Comparison of ENCODE assay signal across 8 mouse cellular contexts in the genomic region with DNA sequence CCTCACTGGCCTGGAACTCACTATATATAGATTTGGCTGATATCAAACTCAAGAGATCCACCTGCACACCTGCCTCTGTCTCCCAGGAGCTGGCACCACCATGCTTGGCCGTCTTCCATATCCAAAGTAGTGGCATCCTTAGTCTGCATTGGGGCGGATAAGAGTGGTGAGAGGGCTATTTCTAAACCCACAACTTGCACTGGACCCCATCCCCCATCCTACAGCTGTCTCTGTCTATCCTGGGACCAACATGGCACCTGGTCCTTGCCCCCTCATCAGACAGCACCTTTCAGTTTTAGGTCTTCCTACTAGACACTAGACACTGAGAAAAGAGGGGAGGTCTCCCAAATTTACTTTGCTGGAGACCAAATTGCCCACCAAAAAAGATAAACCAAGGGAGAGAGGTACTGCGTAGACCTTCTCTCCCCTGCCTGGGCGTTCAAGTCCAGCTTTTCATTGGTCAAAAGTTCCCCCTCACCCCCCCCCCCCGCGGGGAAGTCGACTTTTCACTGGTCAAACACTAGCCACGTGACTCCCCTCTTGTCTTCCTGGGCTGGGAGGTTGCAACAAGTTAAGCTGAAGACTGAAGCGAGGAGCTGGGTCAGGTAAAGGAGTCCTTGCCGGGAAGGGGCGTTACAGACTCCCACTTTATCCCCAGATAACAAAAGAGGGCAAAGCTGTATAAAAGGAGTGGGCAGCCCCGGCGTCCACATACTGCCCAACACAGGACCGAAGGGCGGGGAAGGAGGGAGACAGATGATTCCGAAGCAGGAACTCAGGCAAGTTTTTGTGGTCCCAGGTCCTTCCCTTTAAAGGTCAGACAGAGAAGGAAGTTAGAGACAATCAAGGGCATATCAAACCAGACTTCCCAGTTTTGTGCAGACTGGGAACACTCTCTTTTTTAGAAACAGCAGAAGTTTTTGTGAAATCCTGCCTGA. TPM values are rescaled to one million over a fixed set of nuclear protein-coding genes. Genes with fewer than 3 reads are reported as not detected.
DNase-seq lines count a peak whose midpoint lies in the region; ATAC-seq and TF ChIP-seq lines count a peak whose summit lies in the region.

A gene (plus strand): TSS at position 531 of the 938 bp plus-strand sequence.

- no peak for TF ChIP-seq RAD21 in MEL (IDR thresholded peaks at IDR 0.05; ENCODE audit: low read depth, low read length)

- peak; percentile 91 for DNase-seq in MEL (ENCODE audit: low read depth, low spot score)
- DNase-seq in gastrocnemius, postnatal 25 days: peak; percentile 73
- peak; percentile 34 for DNase-seq in left cerebral cortex, postnatal 4 days
- peak; percentile 88 for DNase-seq in midbrain, embryonic 10.5 days (ENCODE audit: low spot score)
- DNase-seq in cerebellum, adult 9-11 months: no peak

- ATAC-seq in inflammation-experienced regulatory T-cells, adult 6 months: peak; percentile 88
- peak; percentile 81 for ATAC-seq in stomach, embryonic 15.5 days (ENCODE audit: insufficient read depth, low FRiP score, low read depth)

- 5% methylated on average over 16 of the region's 16 CpGs for WGBS in midbrain, embryonic 10.5 days
- WGBS in stomach, embryonic 15.5 days: 5% methylated on average over 16 of the region's 16 CpGs

- peaks cover under 1 to 9% of the 10 kb centered on the region in 2 experiments; a peak in 3 of 4 replicates for H3K4me1 ChIP-seq in MEL (ENCODE audit: control insufficient read depth in 1 of 2, insufficient read depth in 2 of 2, low read length in 2 of 2)
- peaks cover 9% of the 10 kb centered on the region; the same call in 1 of the 2 replicates for H3K4me1 ChIP-seq in brown adipose tissue, adult 24 weeks (ENCODE audit: control insufficient read depth, insufficient read depth, insufficient read length, low read length)
- H3K4me1 ChIP-seq in midbrain, embryonic 10.5 days: peaks cover 31% of the 10 kb centered on the region
- H3K4me1 ChIP-seq in stomach, embryonic 15.5 days: peaks cover 18% of the 10 kb centered on the region

- no peak for TF ChIP-seq CTCF in MEL (IDR thresholded peaks at IDR 0.05 in 2 of 3, conservative IDR thresholded peaks at IDR 0.05 in 1 of 3; ENCODE audit: control insufficient read depth in 1 of 3, insufficient read depth in 1 of 3, low read depth in 2 of 3, low read length in 3 of 3, poor library complexity in 1 of 3, severe bottlenecking in 1 of 3)

- TF ChIP-seq EP300 in MEL (IDR thresholded peaks at IDR 0.05; ENCODE audit: low read depth in 1 of 2, low read length in 2 of 2): no peak

- H3K9ac ChIP-seq in MEL (ENCODE audit: control insufficient read depth, low read depth, low read length, poor library complexity, severe bottlenecking): peak within 1 kb of the TSS; percentile 67
- H3K9ac ChIP-seq in stomach, embryonic 15.5 days: peak within 1 kb of the TSS; percentile 40

- peak within 1 kb of the TSS; percentile 68 to 81 for H3K4me3 ChIP-seq in MEL (ENCODE audit: control insufficient read depth in 1 of 2, insufficient read depth in 1 of 2, low read depth in 2 of 2, low read length in 2 of 2)
- peak within 1 kb of the TSS; percentile 75 for H3K4me3 ChIP-seq in brown adipose tissue, adult 24 weeks (ENCODE audit: insufficient read depth, low read depth, low read length)
- H3K4me3 ChIP-seq in midbrain, embryonic 10.5 days: peak within 1 kb of the TSS; percentile 59
- H3K4me3 ChIP-seq in stomach, embryonic 15.5 days (replicated peaks): peak within 1 kb of the TSS; percentile 52

- H3K27ac ChIP-seq in MEL (ENCODE audit: control insufficient read depth, low read depth, low read length): peak within 1 kb of the TSS; percentile 61
- H3K27ac ChIP-seq in brown adipose tissue, adult 24 weeks (replicated peaks; ENCODE audit: low read depth, low read length): peak within 1 kb of the TSS; percentile 76
- H3K27ac ChIP-seq in midbrain, embryonic 10.5 days (replicated peaks): peak within 1 kb of the TSS; percentile 76
- H3K27ac ChIP-seq in stomach, embryonic 15.5 days: peak within 1 kb of the TSS; percentile 70

- peaks cover 4% of the 10 kb centered on the region for H3K79me2 ChIP-seq in MEL (ENCODE audit: control insufficient read depth, insufficient read depth, low read length, poor library complexity)

- no peaks in the 10 kb centered on the region for H3K9me3 ChIP-seq in MEL (replicated peaks; ENCODE audit: insufficient read depth, low read length)
- no peaks in the 10 kb centered on the region for H3K9me3 ChIP-seq in midbrain, embryonic 10.5 days (replicated peaks)
- no peaks in the 10 kb centered on the region for H3K9me3 ChIP-seq in stomach, embryonic 15.5 days

- peak within 1 kb of the TSS; percentile 69 for H3K4me2 ChIP-seq in stomach, embryonic 15.5 days

- intact Hi-C loops in left cerebral cortex, postnatal 4 days (cut with DNase I): no loop called here

- peak in 1 of 2 experiments; percentile 82; a peak in 2 of 4 replicates for TF ChIP-seq POLR2A in MEL (IDR thresholded peaks at IDR 0.05; ENCODE audit: control insufficient read depth in 1 of 2, insufficient read depth in 1 of 2, low read depth in 1 of 2, low read length in 2 of 2, poor library complexity in 1 of 2)

- peaks cover 0 to 11% of the 10 kb centered on the region in 2 experiments; a peak in 2 of 4 replicates for H3K36me3 ChIP-seq in MEL (ENCODE audit: control insufficient read depth in 1 of 2, insufficient read depth in 2 of 2, low read length in 2 of 2)
- H3K36me3 ChIP-seq in midbrain, embryonic 10.5 days: peaks cover 40% of the 10 kb centered on the region
- peaks cover 22% of the 10 kb centered on the region for H3K36me3 ChIP-seq in stomach, embryonic 15.5 days

- H3K27me3 ChIP-seq in MEL (ENCODE audit: control insufficient read depth in 1 of 2, insufficient read depth in 2 of 2, low read length in 2 of 2): no peaks in the 10 kb centered on the region
- H3K27me3 ChIP-seq in midbrain, embryonic 10.5 days (ENCODE audit: low read depth, poor library complexity, severe bottlenecking): no peaks in the 10 kb centered on the region
- no peaks in the 10 kb centered on the region for H3K27me3 ChIP-seq in stomach, embryonic 15.5 days (replicated peaks)

TF ChIP-seq in MEL, 35 proteins besides CTCF, POLR2A, EP300 and RAD21:
- peak; percentile 58 to 87; a peak in 3 of 4 replicates for TF ChIP-seq USF2 (IDR thresholded peaks at IDR 0.05; ENCODE audit: borderline replicate concordance in 1 of 2, insufficient read depth in 1 of 2, low read depth in 1 of 2, low read length in 2 of 2)
- no peak for TF ChIP-seq UBTF (IDR thresholded peaks at IDR 0.05; ENCODE audit: borderline replicate concordance, insufficient read depth, low read depth, low read length)
- peak; percentile 78 for TF ChIP-seq NELFE (IDR thresholded peaks at IDR 0.05; ENCODE audit: low read depth, low read length)
- no peak for TF ChIP-seq ETS1 (IDR thresholded peaks at IDR 0.05; ENCODE audit: low read depth, low read length)
- no peak for TF ChIP-seq MEF2A (IDR thresholded peaks at IDR 0.05; ENCODE audit: extremely low read depth, insufficient replicate concordance, low read depth, low read length, poor library complexity, severe bottlenecking)
- TF ChIP-seq USF1 (IDR thresholded peaks at IDR 0.05; ENCODE audit: low read depth, low read length): peak; percentile 99
- peak; percentile 94 for TF ChIP-seq MAX (IDR thresholded peaks at IDR 0.05; ENCODE audit: low read length)
- peak; percentile 84; the same call in 1 of the 2 replicates for TF ChIP-seq MAZ (IDR thresholded peaks at IDR 0.05; ENCODE audit: low read depth, low read length)
- TF ChIP-seq ELF1 (IDR thresholded peaks at IDR 0.05; ENCODE audit: low read depth, low read length): peak; percentile 67
- peak; percentile 71; the same call in 1 of the 2 replicates for TF ChIP-seq HCFC1 (IDR thresholded peaks at IDR 0.05; ENCODE audit: low read depth, low read length)
- peak; percentile 89 for TF ChIP-seq SIN3A (IDR thresholded peaks at IDR 0.05; ENCODE audit: low read length)
- peak; percentile 76 for TF ChIP-seq MXI1 (IDR thresholded peaks at IDR 0.05; ENCODE audit: low read depth, low read length)
- TF ChIP-seq POLR2AphosphoS5 (IDR thresholded peaks at IDR 0.05; ENCODE audit: borderline replicate concordance, low read depth, low read length): no peak
- 0 out of 2 replicates have a peak, but pooled peaks have one; percentile 33 for TF ChIP-seq BHLHE40 (IDR thresholded peaks at IDR 0.05; ENCODE audit: borderline replicate concordance, low read depth, low read length)
- peak; percentile 75; the same call in 1 of the 2 replicates for TF ChIP-seq ZMIZ1 (IDR thresholded peaks at IDR 0.05; ENCODE audit: low read depth, low read length)
- TF ChIP-seq JUND (IDR thresholded peaks at IDR 0.05; ENCODE audit: low read depth, low read length): no peak
- TF ChIP-seq RCOR1 (IDR thresholded peaks at IDR 0.05; ENCODE audit: low read depth, low read length): peak; percentile 51
- peak; percentile 45 for TF ChIP-seq TCF12 (IDR thresholded peaks at IDR 0.05; ENCODE audit: low read depth, low read length)
- TF ChIP-seq POLR2AphosphoS2 (IDR thresholded peaks at IDR 0.05; ENCODE audit: low read length): peak; percentile 67; the same call in 1 of the 2 replicates
- TF ChIP-seq TBP (IDR thresholded peaks at IDR 0.05; ENCODE audit: low read depth, low read length): peak; percentile 75; the same call in 1 of the 2 replicates
- peak; percentile 67 for TF ChIP-seq CHD2 (IDR thresholded peaks at IDR 0.05; ENCODE audit: low read length)

RNA-seq across cellular contexts. Expression of the gene that starts here (rescaled TPM):
- total RNA-seq in MEL (2012; rRNA removed): 4.8 and 7.6 TPM in 2 replicates
- 10 to 100 TPM in 1 of 2 experiments, not detected in 1; 10.7 TPM for polyA plus RNA-seq in MEL (2012; ENCODE audit: insufficient read depth in 1 of 2, insufficient read length in 2 of 2, low read depth in 1 of 2, low replicate concordance in 2 of 2, missing spikeins in 1 of 2)
- polyA plus RNA-seq in brown adipose tissue, adult 24 weeks (2012; ENCODE audit: insufficient read depth, insufficient read length, missing spikeins): 18.9 and 25.8 TPM in 2 replicates
- 100 to 1,000 TPM; 179 to 196 TPM for total RNA-seq in gastrocnemius, postnatal 25 days (2021)
- 10 to 100 TPM; 41.1 to 46.1 (median 42.2) TPM for polyA plus RNA-seq in inflammation-experienced regulatory T-cells, adult 6 months (2017; shearing (Covaris generic))
- total RNA-seq in left cerebral cortex, postnatal 4 days (2021): 10 to 100 TPM; 17.1 to 17.5 TPM
- polyA plus RNA-seq in midbrain, embryonic 10.5 days (2016; fragmentation: Nextera tagmentation; extraction: Ambion mirVana): 18.6 and 19.9 TPM in 2 replicates
- polyA plus RNA-seq in stomach, embryonic 15.5 days (2015; fragmentation: Nextera tagmentation; extraction: Ambion mirVana): 39.9 and 40.1 TPM in 2 replicates

Comparison
In these comparisons a context has a peak if more than half of its experiments do, and no peak if none do; other contexts are left out.
1. RNA of the gene that starts here (total RNA-seq): 179 to 196 TPM in gastrocnemius, postnatal 25 days; 17.1 to 17.5 TPM in left cerebral cortex, postnatal 4 days and 4.8 to 7.6 TPM in MEL; every median in the first group is over 4 times any median in the second.
2. Peak in every context shown above with its lines, with median percentiles within 50 percentile points of each other: H3K27ac ChIP-seq and H3K4me3 ChIP-seq.